Mouse (Mus musculus): ENCODE results near the gene Arhgap29. TPM values are rescaled to one million over a fixed set of nuclear protein-coding genes. Genes with fewer than 3 reads are reported as not detected.

The Arhgap29 gene
- polyA plus RNA-seq, 1 experiment from 2014 or later = 0.23 TPM

- 94% methylated on average over 7 of the region's 7 CpGs for WGBS (ENCODE audit: missing documents)
- Histone ChIP-seq H3K36me3 (ENCODE audit: inconsistent target) (no peaks in the 10 kb centered on the region), H3K4me3 (ENCODE audit: inconsistent target) (no peak overlapping the region), H3K79me2 (ENCODE audit: inconsistent target) (no peaks in the 10 kb centered on the region), H3K27ac (no peak overlapping the region)
Observed at GRCm38 (mm10) chr3:122047402-122047801, 95.1 kb downstream of the Arhgap29 start.

- Histone ChIP-seq H3K27ac (no peak overlapping the region), H3K79me2 (ENCODE audit: inconsistent target) (no peaks in the 10 kb centered on the region), H3K36me3 (ENCODE audit: inconsistent target) (no peaks in the 10 kb centered on the region), H3K4me3 (ENCODE audit: inconsistent target) (no peak overlapping the region)
- WGBS (ENCODE audit: missing documents) = 63% methylated on average over 17 of the region's 17 CpGs
Observed at GRCm38 (mm10) chr3:122047921-122048861, 95.8 kb downstream of the Arhgap29 start.

GRCm38 (mm10) chr3:122049158-122049557, 96.8 kb downstream of the Arhgap29 start:
- WGBS (ENCODE audit: missing documents) = 82% methylated on average over 6 of the region's 6 CpGs
- Histone ChIP-seq H3K4me3 (ENCODE audit: inconsistent target) (no peak overlapping the region), H3K79me2 (ENCODE audit: inconsistent target) (no peaks in the 10 kb centered on the region), H3K27ac (no peak overlapping the region), H3K36me3 (ENCODE audit: inconsistent target) (no peaks in the 10 kb centered on the region)

- Histone ChIP-seq H3K4me3 (ENCODE audit: inconsistent target) (no peak overlapping the region), H3K79me2 (ENCODE audit: inconsistent target) (no peaks in the 10 kb centered on the region), H3K36me3 (ENCODE audit: inconsistent target) (no peaks in the 10 kb centered on the region), H3K27ac (no peak overlapping the region)
- WGBS (ENCODE audit: missing documents) = 91% methylated on average over 9 of the region's 9 CpGs
Observed at GRCm38 (mm10) chr3:122058439-122059198, 106.3 kb downstream of the Arhgap29 start.

GRCm38 (mm10) chr3:122062586-122062985, 110.2 kb downstream of the Arhgap29 start:
- 93% methylated on average over 9 of the region's 10 CpGs for WGBS (ENCODE audit: missing documents)
- Histone ChIP-seq H3K27ac (no peak overlapping the region), H3K36me3 (ENCODE audit: inconsistent target) (no peaks in the 10 kb centered on the region), H3K4me3 (ENCODE audit: inconsistent target) (no peak overlapping the region), H3K79me2 (ENCODE audit: inconsistent target) (no peaks in the 10 kb centered on the region)

GRCm38 (mm10) chr3:122064556-122065410, 112.4 kb downstream of the Arhgap29 start:
- H3K4me3 ChIP-seq (ENCODE audit: inconsistent target) = no peak overlapping the region
- H3K36me3 ChIP-seq (ENCODE audit: inconsistent target) = no peaks in the 10 kb centered on the region
- 84% methylated on average over 13 of the region's 13 CpGs for WGBS (ENCODE audit: missing documents)
- no peak overlapping the region for H3K27ac ChIP-seq
- no peaks in the 10 kb centered on the region for H3K79me2 ChIP-seq (ENCODE audit: inconsistent target)

Other genes with a start within 250 kb of the Arhgap29 start
- 0.17 TPM in 1 of 3 replicates, not detected in the others for gene F3, start 229.0 kb upstream of the Arhgap29 start, polyA plus RNA-seq (2018)
- gene Abcd3, start 137.2 kb upstream of the Arhgap29 start, polyA plus RNA-seq (2018) = 36.0 to 44.8 TPM (median 38.1 TPM) in 3 replicates
- gene Abca4, start 91.9 kb downstream of the Arhgap29 start, polyA plus RNA-seq (2018) = not detected in 3 replicates